ENCODE assay signal across 10 mouse cellular contexts in genomic region chr5:135189281-135190022, GRCm38 (mm10). TPM values are rescaled to one million over a fixed set of nuclear protein-coding genes. Genes with fewer than 3 reads are reported as not detected.
A peak's percentile ranks its signal among the peaks of the same experiment; 100 is the strongest.
DNase-seq lines count a peak whose midpoint lies in the region; ATAC-seq and TF ChIP-seq lines count a peak whose summit lies in the region.
"Had no signal": no experiment of that assay in that cellular context is flagged by ENCODE, and none has a peak within 500 bp of the region (broad histone marks: within the 10 kb centered on the region; RNA-seq: fewer than 3 reads in every experiment).

No protein-coding gene starts in this region.

- peaks cover 62% of the 10 kb centered on the region for H3K79me2 ChIP-seq in MEL (ENCODE audit: control insufficient read depth, insufficient read depth, low read length, poor library complexity)

- peaks cover 19% of the 10 kb centered on the region for H3K4me1 ChIP-seq in heart, embryonic 11.5 days (ENCODE audit: control insufficient read depth, insufficient read depth, low read length)
- peaks cover 0 to 9% of the 10 kb centered on the region in 2 experiments; a peak in 3 of 4 replicates for H3K4me1 ChIP-seq in MEL (ENCODE audit: control insufficient read depth in 1 of 2, insufficient read depth in 2 of 2, low read length in 2 of 2)
- peaks cover 42% of the 10 kb centered on the region for H3K4me1 ChIP-seq in hindbrain, embryonic 13.5 days (replicated peaks)
- H3K4me1 ChIP-seq in midbrain, embryonic 12.5 days: peaks cover 39% of the 10 kb centered on the region

- H3K9me3 ChIP-seq in heart, embryonic 11.5 days (replicated peaks; ENCODE audit: control insufficient read depth, low read length): no peaks in the 10 kb centered on the region
- H3K9me3 ChIP-seq in MEL (replicated peaks; ENCODE audit: insufficient read depth, low read length): no peaks in the 10 kb centered on the region
- H3K9me3 ChIP-seq in hindbrain, embryonic 13.5 days: peaks cover 3% of the 10 kb centered on the region; the same call in 1 of the 2 replicates
- peaks cover 6% of the 10 kb centered on the region; the same call in 1 of the 2 replicates for H3K9me3 ChIP-seq in midbrain, embryonic 12.5 days

- TF ChIP-seq POLR2A in MEL (IDR thresholded peaks at IDR 0.05; ENCODE audit: control insufficient read depth in 1 of 2, insufficient read depth in 1 of 2, low read depth in 1 of 2, low read length in 2 of 2, poor library complexity in 1 of 2): no peak

- WGBS in heart, embryonic 11.5 days (ENCODE audit: insufficient replicate concordance): 65% methylated on average over 2 of the region's 2 CpGs
- 65% methylated on average over 2 of the region's 2 CpGs for WGBS in hindbrain, embryonic 13.5 days
- 77% methylated on average over 2 of the region's 2 CpGs for WGBS in midbrain, embryonic 12.5 days

- no peak overlapping the region for H3K27ac ChIP-seq in heart, embryonic 11.5 days (ENCODE audit: low read depth, low read length)
- H3K27ac ChIP-seq in MEL (ENCODE audit: control insufficient read depth, low read depth, low read length): no peak overlapping the region
- no peak overlapping the region for H3K27ac ChIP-seq in hindbrain, embryonic 13.5 days
- H3K27ac ChIP-seq in midbrain, embryonic 12.5 days (replicated peaks): no peak overlapping the region

- no peak for DNase-seq in heart, postnatal 36 days
- DNase-seq in MEL (ENCODE audit: low read depth, low spot score): no peak
- DNase-seq in gastrocnemius, postnatal 10 days: no peak
- DNase-seq in kidney, adult 18-20 months: no peak
- DNase-seq: embryo, embryonic 11 days; left cerebral cortex, postnatal 4 days had no signal

- peak overlapping the region; percentile 99 for H3K4me3 ChIP-seq in heart, embryonic 11.5 days (ENCODE audit: low read depth, low read length)
- peak overlapping the region; percentile 48 to 97 for H3K4me3 ChIP-seq in MEL (ENCODE audit: control insufficient read depth in 1 of 2, insufficient read depth in 1 of 2, low read depth in 2 of 2, low read length in 2 of 2)
- H3K4me3 ChIP-seq in hindbrain, embryonic 13.5 days: peak overlapping the region; percentile 99
- H3K4me3 ChIP-seq in midbrain, embryonic 12.5 days: peak overlapping the region; percentile 99

- no peak for TF ChIP-seq CTCF in MEL (IDR thresholded peaks at IDR 0.05 in 2 of 3, conservative IDR thresholded peaks at IDR 0.05 in 1 of 3; ENCODE audit: control insufficient read depth in 1 of 3, insufficient read depth in 1 of 3, low read depth in 2 of 3, low read length in 3 of 3, poor library complexity in 1 of 3, severe bottlenecking in 1 of 3)

- ATAC-seq in heart, embryonic 11.5 days (replicated peaks; ENCODE audit: insufficient number of reproducible peaks, low FRiP score, low TSS enrichment): no peak
- no peak for ATAC-seq in hindbrain, embryonic 13.5 days (ENCODE audit: low FRiP score)
- no peak for ATAC-seq in midbrain, embryonic 12.5 days (ENCODE audit: low FRiP score, low read depth)
- no peak for ATAC-seq in erythroid progenitor cell, adult 5-6 weeks (replicated peaks; ENCODE audit: low FRiP score, poor library complexity, severe bottlenecking)

- no peak for TF ChIP-seq EP300 in MEL (IDR thresholded peaks at IDR 0.05; ENCODE audit: low read depth in 1 of 2, low read length in 2 of 2)

- H3K9ac ChIP-seq in heart, embryonic 11.5 days (ENCODE audit: low read depth, low read length): peak overlapping the region; percentile 99
- peak overlapping the region; percentile 100 for H3K9ac ChIP-seq in MEL (ENCODE audit: control insufficient read depth, low read depth, low read length, poor library complexity, severe bottlenecking)
- peak overlapping the region; percentile 98 for H3K9ac ChIP-seq in hindbrain, embryonic 13.5 days
- H3K9ac ChIP-seq in midbrain, embryonic 12.5 days (replicated peaks): peak overlapping the region; percentile 99

- intact Hi-C loops in heart, postnatal 36 days (cut with DNase I): loop anchor here (2.0 to 5.0 kb wide), 3 partner anchors 41 to 175 kb away; partner anchors contain the start of genes Bud23, Dnajc30 and Tbl2

- H3K36me3 ChIP-seq in heart, embryonic 11.5 days (ENCODE audit: control insufficient read depth, insufficient read depth, low read length): peaks cover 5% of the 10 kb centered on the region
- peaks cover 11 to 36% of the 10 kb centered on the region in 2 experiments for H3K36me3 ChIP-seq in MEL (ENCODE audit: control insufficient read depth in 1 of 2, insufficient read depth in 2 of 2, low read length in 2 of 2)
- H3K36me3 ChIP-seq in hindbrain, embryonic 13.5 days: peaks cover 9% of the 10 kb centered on the region; the same call in 1 of the 2 replicates
- peaks cover 16% of the 10 kb centered on the region for H3K36me3 ChIP-seq in midbrain, embryonic 12.5 days

- TF ChIP-seq RAD21 in MEL (IDR thresholded peaks at IDR 0.05; ENCODE audit: low read depth, low read length): no peak

- no peaks in the 10 kb centered on the region for H3K27me3 ChIP-seq in heart, embryonic 11.5 days (ENCODE audit: control insufficient read depth, insufficient read depth, low read length)
- no peaks in the 10 kb centered on the region for H3K27me3 ChIP-seq in MEL (ENCODE audit: control insufficient read depth in 1 of 2, insufficient read depth in 2 of 2, low read length in 2 of 2)
- H3K27me3 ChIP-seq in hindbrain, embryonic 13.5 days: no peaks in the 10 kb centered on the region
- H3K27me3 ChIP-seq in midbrain, embryonic 12.5 days: no peaks in the 10 kb centered on the region

- H3K4me2 ChIP-seq in heart, embryonic 11.5 days: peak overlapping the region; percentile 83
- H3K4me2 ChIP-seq in hindbrain, embryonic 13.5 days: peak overlapping the region; percentile 87
- H3K4me2 ChIP-seq in midbrain, embryonic 12.5 days (replicated peaks): peak overlapping the region; percentile 86

TF ChIP-seq in MEL, 35 proteins besides CTCF, POLR2A, EP300 and RAD21:
- no peak for TF ChIP-seq E2F4 (IDR thresholded peaks at IDR 0.05; ENCODE audit: borderline replicate concordance, low read depth, low read length)
- TF ChIP-seq ZC3H11A (IDR thresholded peaks at IDR 0.05; ENCODE audit: low read depth, low read length): no peak
- TF ChIP-seq SMC3 (IDR thresholded peaks at IDR 0.05; ENCODE audit: low read depth, low read length): no peak
- TF ChIP-seq TBP (IDR thresholded peaks at IDR 0.05; ENCODE audit: low read depth, low read length): no peak
- no peak for TF ChIP-seq USF2 (IDR thresholded peaks at IDR 0.05; ENCODE audit: borderline replicate concordance in 1 of 2, insufficient read depth in 1 of 2, low read depth in 1 of 2, low read length in 2 of 2)
- no peak for TF ChIP-seq MYB (IDR thresholded peaks at IDR 0.05; ENCODE audit: low read depth, low read length)
- no peak for TF ChIP-seq BHLHE40 (IDR thresholded peaks at IDR 0.05; ENCODE audit: borderline replicate concordance, low read depth, low read length)

RNA-seq across cellular contexts. Expression of gene Baz1b, which starts 2.4 kb away (rescaled TPM):
- polyA plus RNA-seq in heart, embryonic 11.5 days (2014; fragmentation: Nextera tagmentation; extraction: Ambion mirVana): 28.9 and 45.4 TPM in 2 replicates
- 10 to 100 TPM; 41.4 to 43.0 TPM for total RNA-seq in heart, postnatal 36 days (2021)
- 69.1 and 72.9 TPM in 2 replicates for total RNA-seq in MEL (2012; rRNA removed)
- 10 to 100 TPM; 44.5 to 81.5 TPM for polyA plus RNA-seq in MEL (2012; ENCODE audit: insufficient read depth in 1 of 2, insufficient read length in 2 of 2, low read depth in 1 of 2, low replicate concordance in 2 of 2, missing spikeins in 1 of 2)
- polyA plus RNA-seq in hindbrain, embryonic 13.5 days (2015; fragmentation: Nextera tagmentation; extraction: Ambion mirVana): 35.9 and 38.1 TPM in 2 replicates
- polyA plus RNA-seq in midbrain, embryonic 12.5 days (2016; fragmentation: Nextera tagmentation; extraction: Ambion mirVana): 68.1 and 70.4 TPM in 2 replicates
- 10 to 100 TPM; 29.0 to 39.2 TPM for total RNA-seq in gastrocnemius, postnatal 10 days (2021)
- total RNA-seq in erythroid progenitor cell, adult 5-6 weeks (2015; ENCODE audit: low replicate concordance): 115 TPM in 2 replicates
- total RNA-seq in erythroid progenitor cell, adult 5-6 weeks (2017; ENCODE audit: low replicate concordance): 201 and 287 TPM in 2 replicates

RNA-seq across cellular contexts. Expression of gene Bcl7b, which starts 21.4 kb away (rescaled TPM):
- polyA plus RNA-seq in heart, embryonic 11.5 days (2014; fragmentation: Nextera tagmentation; extraction: Ambion mirVana): 32.3 and 35.2 TPM in 2 replicates
- total RNA-seq in heart, postnatal 36 days (2021): 10 to 100 TPM; 41.3 to 43.4 TPM
- total RNA-seq in MEL (2012; rRNA removed): 44.6 and 45.1 TPM in 2 replicates
- 10 to 100 TPM in 1 of 2 experiments, not detected in 1; 76.0 TPM for polyA plus RNA-seq in MEL (2012; ENCODE audit: insufficient read depth in 1 of 2, insufficient read length in 2 of 2, low read depth in 1 of 2, low replicate concordance in 2 of 2, missing spikeins in 1 of 2)
- 45.3 and 52.1 TPM in 2 replicates for polyA plus RNA-seq in hindbrain, embryonic 13.5 days (2015; fragmentation: Nextera tagmentation; extraction: Ambion mirVana)
- 46.8 and 49.6 TPM in 2 replicates for polyA plus RNA-seq in midbrain, embryonic 12.5 days (2016; fragmentation: Nextera tagmentation; extraction: Ambion mirVana)
- 10 to 100 TPM; 28.4 to 28.9 TPM for total RNA-seq in gastrocnemius, postnatal 10 days (2021)
- 24.1 and 35.6 TPM in 2 replicates for total RNA-seq in erythroid progenitor cell, adult 5-6 weeks (2015; ENCODE audit: low replicate concordance)
- total RNA-seq in erythroid progenitor cell, adult 5-6 weeks (2017; ENCODE audit: low replicate concordance): 13.5 and 24.4 TPM in 2 replicates

RNA-seq across cellular contexts. Expression of gene Tbl2, which starts 40.0 kb away (rescaled TPM):
- 20.0 and 21.3 TPM in 2 replicates for polyA plus RNA-seq in heart, embryonic 11.5 days (2014; fragmentation: Nextera tagmentation; extraction: Ambion mirVana)
- total RNA-seq in heart, postnatal 36 days (2021): 10 to 100 TPM; 11.7 to 12.8 TPM
- 19.3 and 20.5 TPM in 2 replicates for total RNA-seq in MEL (2012; rRNA removed)
- polyA plus RNA-seq in MEL (2012; ENCODE audit: insufficient read depth in 1 of 2, insufficient read length in 2 of 2, low read depth in 1 of 2, low replicate concordance in 2 of 2, missing spikeins in 1 of 2): 10 to 100 TPM in 1 of 2 experiments, not detected in 1; 30.3 TPM
- 14.9 and 16.7 TPM in 2 replicates for polyA plus RNA-seq in hindbrain, embryonic 13.5 days (2015; fragmentation: Nextera tagmentation; extraction: Ambion mirVana)
- polyA plus RNA-seq in midbrain, embryonic 12.5 days (2016; fragmentation: Nextera tagmentation; extraction: Ambion mirVana): 26.3 and 26.5 TPM in 2 replicates
- 10 to 100 TPM; 13.6 to 16.8 TPM for total RNA-seq in gastrocnemius, postnatal 10 days (2021)
- total RNA-seq in erythroid progenitor cell, adult 5-6 weeks (2015; ENCODE audit: low replicate concordance): 5.4 and 6.5 TPM in 2 replicates
- total RNA-seq in erythroid progenitor cell, adult 5-6 weeks (2017; ENCODE audit: low replicate concordance): 13.6 and 26.6 TPM in 2 replicates
